Mouse (Mus musculus): ENCODE data around the gene Glyat.

The Glyat gene

GRCm38 (mm10) chr19:12685231-12685630 is 52.1 kb downstream of the Glyat start:
- no peak for DNase-seq

- DNase-seq: no peak
Observed at GRCm38 (mm10) chr19:12695590-12695989, 62.5 kb downstream of the Glyat start, which contains the start of gene Keg1. TSS of gene Keg1 (plus strand) at chr19:12695786.

GRCm38 (mm10) chr19:12696221-12696620 is 63.1 kb downstream of the Glyat start:
- no peak for DNase-seq

Measured in kidney, postnatal 10 days (tissue).